Mouse (Mus musculus) heart, embryonic 14.5 days (tissue): ENCODE measurements around the gene Repin1. TPM values are rescaled to one million over a fixed set of nuclear protein-coding genes. Genes with fewer than 3 reads are reported as not detected.

ENCODE experiments used
- ATAC-seq: fragments of 200-750 bp; cut with Nextera tagmentation; 2 replicates; pipeline ENCODE4 v1.8.0; 2017; ENCODE audit warnings: low read depth, moderate TSS enrichment; ENCODE audit not compliant: insufficient number of reproducible peaks, insufficient read depth, low FRiP score
- H3K27ac ChIP-seq, 2 experiments: fragments of 200-500 bp in 1 of 2; fragments of 300-500 bp in 1 of 2; sonication (generic) in 1 of 2; replicated peaks in 1 of 2; 2 replicates each; pipeline ENCODE4 v1.5.1; 2012 to 2014; ENCODE audit warnings: low read depth in 2 of 2, low read length in 2 of 2, control low read depth in 1 of 2, mild to moderate bottlenecking in 1 of 2, mixed read lengths in 1 of 2; ENCODE audit not compliant: control insufficient read depth in 1 of 2, insufficient read depth in 1 of 2
- H3K27me3 ChIP-seq: fragments of 300-500 bp; sonication (generic); 2 replicates; pipeline ENCODE4 v1.6.1; 2014; ENCODE audit warnings: mild to moderate bottlenecking, low read length, control low read depth; ENCODE audit not compliant: control insufficient read depth, insufficient read depth
- H3K36me3 ChIP-seq: fragments of 300-500 bp; sonication (generic); 2 replicates; pipeline ENCODE4 v1.6.1; 2014; ENCODE audit warnings: mild to moderate bottlenecking, control low read depth, low read length, mixed read lengths; ENCODE audit not compliant: control insufficient read depth, insufficient read depth
- H3K4me1 ChIP-seq, 2 experiments: fragments of 200-500 bp in 1 of 2; fragments of 300-500 bp in 1 of 2; sonication (generic) in 1 of 2; 2 replicates each; pipeline ENCODE4 v1.6.1; 2012 to 2014; ENCODE audit warnings: low read length in 2 of 2, control low read depth in 1 of 2, mixed read lengths in 1 of 2; ENCODE audit not compliant: control insufficient read depth in 2 of 2, insufficient read depth in 2 of 2
- H3K4me2 ChIP-seq: fragments of 300-500 bp; sonication (generic); 2 replicates; pipeline ENCODE4 v1.6.1; 2014; ENCODE audit warnings: mild to moderate bottlenecking, low read length
- H3K4me3 ChIP-seq, 2 experiments: fragments of 200-500 bp in 1 of 2; fragments of 300-500 bp in 1 of 2; sonication (generic) in 1 of 2; 2 replicates each; pipeline ENCODE4 v1.5.1; 2012 to 2014; ENCODE audit warnings: low read length in 2 of 2, mild to moderate bottlenecking in 2 of 2, control low read depth in 1 of 2, low read depth in 1 of 2, moderate library complexity in 1 of 2; ENCODE audit not compliant: control insufficient read depth in 1 of 2, insufficient read depth in 1 of 2
- H3K9ac ChIP-seq: fragments of 300-500 bp; sonication (generic); 2 replicates; pipeline ENCODE4 v1.6.1; 2014; ENCODE audit warnings: mild to moderate bottlenecking, low read length
- H3K9me3 ChIP-seq: fragments of 300-500 bp; sonication (generic); 2 replicates; pipeline ENCODE4 v1.6.1; 2016; ENCODE audit warnings: low read length, control low read depth; ENCODE audit not compliant: control insufficient read depth
- WGBS: fragments of 180-500 bp; shearing (Covaris S2); extraction: QIAGEN DNeasy Blood & Tissue Kit; methylation state at CpG from one replicate; pipeline ENCODE4 v1.1.7; 2014; 5-methylcytosine and 5-hydroxymethylcytosine counted together
- polyA plus RNA-seq: library from polyadenylated mRNA; unstranded; fragments of >200 nt; fragmentation: Nextera tagmentation; extraction: Ambion mirVana; gene quantifications from 2 replicates; pipeline ENCODE4 v1.2.1, GENCODE M21; 2014

The Repin1 gene
- polyA plus RNA-seq, 1 experiment from 2014 or later, result 25.4 TPM

DNA sequence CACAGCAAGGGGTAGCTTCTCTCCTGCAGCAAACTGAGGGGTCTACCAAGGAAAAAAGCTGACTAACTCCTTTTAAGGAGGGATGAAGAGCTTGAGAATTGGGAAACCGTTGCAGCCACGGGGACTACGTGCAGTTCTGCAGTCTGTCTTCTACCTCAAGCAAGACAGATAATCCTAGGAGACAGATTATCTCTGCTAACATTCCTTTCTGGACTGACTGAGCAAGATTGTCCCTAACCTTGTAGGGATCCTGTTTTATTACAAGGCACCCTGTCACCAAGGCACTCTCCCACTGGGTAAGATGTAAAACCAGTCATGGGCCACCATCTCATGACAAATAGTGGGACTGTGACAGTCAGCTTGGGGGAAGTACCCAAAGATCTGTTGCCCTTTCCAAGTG lies 12.4 kb upstream of the Repin1 start:
- no peak overlapping the region for H3K4me2 ChIP-seq
- H3K9ac ChIP-seq, result no peak overlapping the region
- no peaks in the 10 kb centered on the region for H3K27me3 ChIP-seq
- H3K27ac ChIP-seq, result peak overlapping the region; percentile 7 to 42
- H3K36me3 ChIP-seq, result no peaks in the 10 kb centered on the region
- H3K4me1 ChIP-seq, result peaks cover 16 to 30% of the 10 kb centered on the region in 2 experiments
- no peaks in the 10 kb centered on the region for H3K9me3 ChIP-seq
- 8% methylated on average over 3 of the region's 3 CpGs for WGBS
- ATAC-seq, result no peak
- H3K4me3 ChIP-seq, result no peak overlapping the region

DNA sequence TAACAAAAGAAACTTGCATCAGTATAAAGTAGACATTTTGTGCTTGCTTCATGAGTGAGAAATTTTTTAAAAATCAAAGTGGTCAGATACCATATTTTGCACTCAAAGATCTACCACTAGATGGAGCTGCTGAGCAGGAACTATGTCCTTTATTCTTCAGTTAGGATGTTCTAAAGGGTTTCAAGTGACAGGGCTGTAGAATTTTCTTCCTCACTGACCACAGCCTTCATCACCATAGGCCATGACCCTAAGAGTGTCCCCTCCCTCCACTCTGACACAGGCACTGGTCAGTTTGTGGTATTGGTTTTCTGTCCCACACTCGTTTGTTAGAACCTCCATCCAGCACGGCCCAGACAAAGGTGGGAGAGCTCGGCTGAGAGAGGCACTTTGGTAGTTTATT lies 11.6 kb upstream of the Repin1 start:
- no peaks in the 10 kb centered on the region for H3K9me3 ChIP-seq
- peaks cover 16 to 30% of the 10 kb centered on the region in 2 experiments for H3K4me1 ChIP-seq
- 56% methylated on average over 3 of the region's 3 CpGs for WGBS
- no peak overlapping the region for H3K27ac ChIP-seq
- no peak overlapping the region for H3K4me2 ChIP-seq
- no peaks in the 10 kb centered on the region for H3K36me3 ChIP-seq
- H3K4me3 ChIP-seq, result no peak overlapping the region
- H3K9ac ChIP-seq, result no peak overlapping the region
- ATAC-seq, result no peak
- H3K27me3 ChIP-seq, result no peaks in the 10 kb centered on the region

DNA sequence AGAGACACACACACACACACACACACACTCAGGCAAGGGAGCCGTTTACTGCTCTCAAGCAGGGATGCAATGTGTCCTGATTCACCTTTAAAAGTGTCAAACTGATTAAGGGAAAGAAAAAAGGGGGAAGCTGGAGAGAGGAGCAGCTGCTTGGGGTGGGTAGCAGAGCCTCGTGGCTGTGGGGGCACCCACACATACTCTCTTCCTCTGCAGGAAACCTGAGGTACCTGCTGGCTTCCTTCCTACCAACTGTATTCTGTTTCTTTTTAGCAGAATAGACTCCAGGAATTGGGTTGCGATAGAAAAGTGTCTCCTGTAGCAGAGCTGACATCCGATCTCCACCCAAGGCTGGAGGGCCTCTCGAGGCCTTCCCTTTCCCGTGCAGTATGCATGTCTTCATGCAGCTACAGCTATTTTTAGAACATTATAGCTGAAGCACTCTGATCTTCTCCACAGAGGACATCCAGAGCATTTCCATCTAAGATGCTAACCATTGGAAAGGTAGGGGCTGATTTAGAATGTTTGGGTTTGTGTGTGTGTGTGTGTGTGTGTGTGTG lies 4.4 kb upstream of the Repin1 start, which contains the start of gene Gm45021:
TSS of gene Gm45021 (plus strand) at position 417 of the 557 bp plus-strand sequence.
- Histone ChIP-seq H3K9ac (peak within 1 kb of the TSS; percentile 58), H3K4me3 (no peak within 1 kb of the TSS), H3K36me3 (no peaks in the 10 kb centered on the region), H3K4me2 (peak within 1 kb of the TSS; percentile 23; the same call in 1 of the 2 replicates), H3K27ac (peak within 1 kb of the TSS; percentile 86), H3K27me3 (no peaks in the 10 kb centered on the region), H3K4me1 (peaks cover 16 to 18% of the 10 kb centered on the region in 2 experiments), H3K9me3 (no peaks in the 10 kb centered on the region)
- 12% methylated on average over 6 of the region's 6 CpGs for WGBS
- no peak for ATAC-seq

DNA sequence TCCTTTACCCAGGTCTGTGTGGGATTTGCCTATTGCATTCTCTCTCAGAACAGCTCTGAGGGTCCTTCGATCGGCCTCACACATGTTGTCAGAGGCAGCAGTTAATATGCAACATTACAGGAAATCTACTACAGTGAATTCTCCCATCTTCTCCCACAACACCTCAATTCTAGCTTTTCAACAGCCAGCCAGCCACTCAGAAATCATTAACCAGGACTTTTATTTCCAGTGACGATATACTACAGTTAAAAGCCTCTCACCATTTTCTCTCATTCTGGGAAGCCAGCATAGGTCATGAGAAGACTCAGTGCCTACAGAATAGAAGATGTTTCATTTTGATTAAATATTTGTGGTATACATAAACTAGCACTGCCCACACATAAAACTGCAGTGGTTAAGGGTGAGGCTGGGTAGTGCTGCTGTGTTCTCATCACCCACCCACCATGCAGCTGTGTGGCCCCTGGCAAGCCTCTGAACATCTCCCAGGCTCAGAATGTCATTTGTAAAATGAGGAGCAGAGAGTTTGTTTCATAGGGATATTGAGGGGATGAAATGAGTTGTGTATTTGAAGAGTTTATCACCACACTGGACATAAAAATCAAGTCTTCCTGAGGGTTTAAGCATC lies 2.4 kb upstream of the Repin1 start:
- Histone ChIP-seq H3K27ac (no peak overlapping the region), H3K4me3 (no peak overlapping the region), H3K27me3 (no peaks in the 10 kb centered on the region), H3K9ac (no peak overlapping the region), H3K9me3 (peaks cover 3% of the 10 kb centered on the region), H3K4me2 (no peak overlapping the region), H3K36me3 (peaks cover 11% of the 10 kb centered on the region), H3K4me1 (peaks cover 23 to 30% of the 10 kb centered on the region in 2 experiments)
- ATAC-seq, result no peak
- 91% methylated on average over 3 of the region's 3 CpGs for WGBS

DNA sequence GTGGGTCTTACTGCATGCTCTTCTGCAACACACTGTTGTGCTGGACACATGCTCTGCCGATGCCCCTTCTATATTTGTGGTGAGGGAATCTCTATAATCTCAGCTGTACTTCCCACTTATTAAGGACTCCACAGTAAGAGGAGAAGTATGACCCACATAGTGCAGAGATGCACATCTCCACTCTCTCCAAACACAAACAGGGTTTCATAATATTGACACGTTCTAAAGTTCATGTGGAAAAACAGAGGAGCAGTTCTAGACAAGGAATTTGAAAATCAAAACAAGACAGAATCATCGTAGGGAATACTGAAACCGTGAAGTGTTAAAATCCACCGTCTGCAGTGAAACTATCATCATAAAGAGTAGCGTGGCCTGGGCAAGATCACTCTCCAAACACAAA lies 1.8 kb upstream of the Repin1 start:
- Histone ChIP-seq H3K4me3 (no peak overlapping the region), H3K36me3 (peaks cover 16% of the 10 kb centered on the region), H3K4me1 (peaks cover 23 to 30% of the 10 kb centered on the region in 2 experiments), H3K27me3 (no peaks in the 10 kb centered on the region), H3K27ac (no peak overlapping the region), H3K9me3 (peaks cover 8% of the 10 kb centered on the region), H3K4me2 (no peak overlapping the region), H3K9ac (no peak overlapping the region)
- WGBS, result 89% methylated on average over 6 of the region's 6 CpGs
- no peak for ATAC-seq

DNA sequence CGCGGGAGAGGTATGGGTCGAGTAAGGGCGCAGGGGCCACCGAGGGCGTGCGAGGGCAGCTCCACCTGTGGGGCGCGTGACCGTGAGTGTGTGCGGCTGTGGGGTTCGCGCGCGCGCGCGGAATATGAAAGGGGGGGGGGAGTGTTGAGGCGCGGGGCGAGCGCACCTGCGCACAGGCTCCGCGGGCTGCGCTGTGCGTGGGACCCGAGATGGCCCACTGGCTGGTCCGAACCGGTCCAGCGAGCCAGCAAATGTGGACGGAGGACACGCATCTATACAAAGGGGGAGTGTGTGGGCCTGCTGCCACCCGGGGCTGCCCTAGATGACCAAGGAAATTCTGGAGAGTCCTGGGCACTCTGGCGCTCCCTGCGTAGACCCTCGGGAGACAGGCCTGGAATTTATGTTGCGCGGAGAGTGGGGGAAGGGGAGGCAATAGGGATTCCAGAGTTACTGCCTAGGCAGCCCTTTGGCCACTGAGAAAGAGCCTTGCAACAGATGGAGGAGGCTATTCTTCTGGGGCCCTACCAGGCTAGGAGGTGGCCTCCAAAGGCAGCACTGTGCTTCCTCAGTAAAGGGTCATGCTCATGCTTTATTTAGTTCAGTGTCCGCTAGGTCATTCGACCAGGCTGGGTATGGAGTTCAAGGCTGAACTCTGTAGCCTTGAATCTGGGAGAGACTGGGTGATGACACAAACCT lies 508 bp downstream of the Repin1 start:
- H3K27ac ChIP-seq, result peak overlapping the region; percentile 90 to 92
- WGBS, result 1% methylated on average over 37 of the region's 41 CpGs
- peak overlapping the region; percentile 94 for H3K9ac ChIP-seq
- peaks cover 20% of the 10 kb centered on the region for H3K9me3 ChIP-seq
- peak overlapping the region; percentile 88 for H3K4me2 ChIP-seq
- peaks cover 39% of the 10 kb centered on the region for H3K36me3 ChIP-seq
- peak; percentile 19; the same call in 1 of the 2 replicates for ATAC-seq
- H3K27me3 ChIP-seq, result no peaks in the 10 kb centered on the region
- H3K4me1 ChIP-seq, result peaks cover 20 to 26% of the 10 kb centered on the region in 2 experiments
- H3K4me3 ChIP-seq, result peak overlapping the region; percentile 74 to 95

DNA sequence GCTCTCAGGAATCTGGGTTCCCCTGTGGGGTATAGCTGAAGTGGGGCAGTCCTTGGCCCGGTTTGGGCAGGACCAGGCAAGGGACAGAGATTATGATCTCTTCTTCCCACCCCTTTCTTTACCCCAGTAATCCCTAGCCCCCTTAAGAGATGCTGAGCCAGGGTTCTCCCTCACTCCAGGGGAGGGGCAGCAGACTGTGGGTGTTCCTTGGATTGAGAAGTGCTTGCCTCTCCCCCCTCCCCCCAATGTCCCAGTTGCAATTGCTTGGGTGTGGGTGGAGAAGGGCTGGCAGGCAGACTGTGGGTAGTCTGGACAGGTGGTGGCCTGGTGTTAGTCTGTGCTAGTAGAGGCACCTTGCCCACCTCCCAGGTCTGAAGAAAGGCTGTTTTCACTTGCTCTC lies 1.6 kb downstream of the Repin1 start:
- Histone ChIP-seq H3K4me3 (peak overlapping the region; percentile 6 to 74; a peak in 1 of 4 replicates), H3K4me2 (peak overlapping the region; percentile 88), H3K9me3 (peaks cover 20% of the 10 kb centered on the region), H3K36me3 (peaks cover 50% of the 10 kb centered on the region), H3K27me3 (no peaks in the 10 kb centered on the region), H3K27ac (no peak overlapping the region), H3K9ac (peak overlapping the region; percentile 94), H3K4me1 (peaks cover 12 to 16% of the 10 kb centered on the region in 2 experiments)
- WGBS, result 67% methylated on average over 1 of the region's 1 CpGs
- no peak for ATAC-seq
